Mouse (Mus musculus) right cerebral cortex, adult 18-20 months (tissue): ENCODE measurements at regions not wholly inside any gene's neighbourhood (a gene's known extent, or its start where the extent isn't known, plus 50 kb on each side); places are given as distances from the start of the nearest gene placed in this dataset.

Experiments
- DNase-seq: peaks from one replicate; pipeline ENCODE4 v3.0.0; 2022; ENCODE audit warnings: mixed read lengths

- peak; percentile 25 for DNase-seq
Measured at GRCm38 (mm10) chr12:26885831-26886634, 417.0 kb downstream of the Cmpk2 start.

GRCm38 (mm10) chr12:26885083-26885482, 416.1 kb downstream of the Cmpk2 start:
- no peak for DNase-seq

- peak; percentile 77 for DNase-seq
Measured at GRCm38 (mm10) chr12:26884156-26884555, 415.2 kb downstream of the Cmpk2 start.

GRCm38 (mm10) chr12:26877691-26878121, 408.7 kb downstream of the Cmpk2 start:
- DNase-seq: peak; percentile 21

- DNase-seq: no peak
Measured at GRCm38 (mm10) chr12:26877284-26877683, 408.3 kb downstream of the Cmpk2 start.

- no peak for DNase-seq
Measured at GRCm38 (mm10) chr12:26872466-26872865, 403.5 kb downstream of the Cmpk2 start.

- DNase-seq: no peak
Measured at GRCm38 (mm10) chr12:26867731-26868130, 398.7 kb downstream of the Cmpk2 start.

- peak; percentile 46 for DNase-seq
Measured at GRCm38 (mm10) chr12:26855091-26855516, 386.1 kb downstream of the Cmpk2 start.

- DNase-seq: no peak
Measured at GRCm38 (mm10) chr12:26844917-26845316, 375.9 kb downstream of the Cmpk2 start.

- no peak for DNase-seq
Measured at GRCm38 (mm10) chr12:26842696-26843095, 373.7 kb downstream of the Cmpk2 start.

GRCm38 (mm10) chr12:26821257-26821968, 352.4 kb downstream of the Cmpk2 start:
- no peak for DNase-seq

GRCm38 (mm10) chr12:26817866-26818265, 348.9 kb downstream of the Cmpk2 start:
- DNase-seq: no peak

GRCm38 (mm10) chr12:26815771-26816170, 346.8 kb downstream of the Cmpk2 start:
- no peak for DNase-seq

GRCm38 (mm10) chr12:26810565-26811177, 341.7 kb downstream of the Cmpk2 start:
- DNase-seq: no peak

GRCm38 (mm10) chr12:26809670-26810069, 340.7 kb downstream of the Cmpk2 start:
- DNase-seq: peak; percentile 31

GRCm38 (mm10) chr12:26802542-26802941, 333.5 kb downstream of the Cmpk2 start:
- DNase-seq: no peak

GRCm38 (mm10) chr12:26799310-26799709, 330.3 kb downstream of the Cmpk2 start:
- DNase-seq: no peak

- DNase-seq: no peak
Measured at GRCm38 (mm10) chr12:26796367-26796766, 327.4 kb downstream of the Cmpk2 start.

- DNase-seq: no peak
Measured at GRCm38 (mm10) chr12:26789336-26789846, 320.4 kb downstream of the Cmpk2 start.

GRCm38 (mm10) chr12:26785550-26785949, 316.5 kb downstream of the Cmpk2 start:
- no peak for DNase-seq

- no peak for DNase-seq
Measured at GRCm38 (mm10) chr12:26784426-26784825, 315.4 kb downstream of the Cmpk2 start.

GRCm38 (mm10) chr12:26783800-26784199, 314.8 kb downstream of the Cmpk2 start:
- DNase-seq: no peak

- peak; percentile 83 for DNase-seq
Measured at GRCm38 (mm10) chr12:26781537-26781936, 312.5 kb downstream of the Cmpk2 start.
